21 mouse cellular contexts compared by ENCODE assay signal in genomic region chr11:120267274-120267673, GRCm38 (mm10). TPM values are rescaled to one million over a fixed set of nuclear protein-coding genes. Genes with fewer than 3 reads are reported as not detected.
A peak's percentile ranks its signal among the peaks of the same experiment; 100 is the strongest.
DNase-seq lines count a peak whose midpoint lies in the region; ATAC-seq and TF ChIP-seq lines count a peak whose summit lies in the region.
"Had no signal": no experiment of that assay in that cellular context is flagged by ENCODE, and none has a peak within 500 bp of the region (broad histone marks: within the 10 kb centered on the region; RNA-seq: fewer than 3 reads in every experiment).

No protein-coding gene starts in this region.

- H3K4me3 ChIP-seq in forebrain, embryonic 12.5 days (replicated peaks): no peak overlapping the region
- no peak overlapping the region for H3K4me3 ChIP-seq in forebrain, embryonic 14.5 days (ENCODE audit: low read depth, low read length)
- H3K4me3 ChIP-seq in hindbrain, embryonic 15.5 days: no peak overlapping the region
- H3K4me3 ChIP-seq in hindbrain, postnatal 0 days (ENCODE audit: low read length): no peak overlapping the region
- H3K4me3 ChIP-seq in midbrain, embryonic 10.5 days: no peak overlapping the region
- H3K4me3 ChIP-seq in midbrain, embryonic 11.5 days (ENCODE audit: low read depth, low read length): no peak overlapping the region
- H3K4me3 ChIP-seq in midbrain, embryonic 16.5 days (ENCODE audit: low read depth, low read length): no peak overlapping the region
- H3K4me3 ChIP-seq: left cerebral cortex, adult 2 months; liver, embryonic 12.5 days had no signal

- peak overlapping the region; percentile 11; the same call in 1 of the 2 replicates for H3K27ac ChIP-seq in forebrain, embryonic 12.5 days
- no peak overlapping the region for H3K27ac ChIP-seq in forebrain, embryonic 14.5 days (ENCODE audit: low read depth, low read length)
- peak overlapping the region; percentile 3; the same call in 1 of the 2 replicates for H3K27ac ChIP-seq in hindbrain, embryonic 15.5 days (replicated peaks)
- H3K27ac ChIP-seq in hindbrain, postnatal 0 days: no peak overlapping the region
- peak overlapping the region; percentile 60 for H3K27ac ChIP-seq in midbrain, embryonic 10.5 days (replicated peaks)
- H3K27ac ChIP-seq in midbrain, embryonic 11.5 days (ENCODE audit: low read depth, low read length): no peak overlapping the region
- peak overlapping the region; percentile 17; the same call in 1 of the 2 replicates for H3K27ac ChIP-seq in midbrain, embryonic 16.5 days (ENCODE audit: low read length)
- H3K27ac ChIP-seq: left cerebral cortex, adult 2 months; liver, embryonic 12.5 days had no signal

- DNase-seq in forebrain, embryonic 14.5 days (ENCODE audit: low spot score): no peak
- no peak for DNase-seq in hindbrain, postnatal 0 days (ENCODE audit: low spot score)
- no peak for DNase-seq in midbrain, embryonic 10.5 days (ENCODE audit: low spot score)
- no peak for DNase-seq in midbrain, embryonic 11.5 days (ENCODE audit: low spot score, missing footprints)
- no peak for DNase-seq in cerebellum, adult 9-10 months
- DNase-seq: adrenal gland, postnatal 10 days; cerebellum, adult 9-11 months; gastrocnemius, postnatal 36 days; kidney, adult 2 months; kidney, postnatal 14 days; layer of hippocampus, adult 9-11 months; left cerebral cortex, postnatal 4 days; right cerebral cortex, postnatal 25 days; thymus, postnatal 4 days had no signal

- H3K9me3 ChIP-seq in forebrain, embryonic 12.5 days: no peaks in the 10 kb centered on the region
- no peaks in the 10 kb centered on the region for H3K9me3 ChIP-seq in forebrain, embryonic 14.5 days (replicated peaks; ENCODE audit: control insufficient read depth, low read length)
- no peaks in the 10 kb centered on the region for H3K9me3 ChIP-seq in hindbrain, embryonic 15.5 days
- no peaks in the 10 kb centered on the region for H3K9me3 ChIP-seq in hindbrain, postnatal 0 days (ENCODE audit: low read length)
- H3K9me3 ChIP-seq in midbrain, embryonic 10.5 days (replicated peaks): no peaks in the 10 kb centered on the region
- no peaks in the 10 kb centered on the region for H3K9me3 ChIP-seq in midbrain, embryonic 11.5 days (ENCODE audit: control insufficient read depth, low read length)
- H3K9me3 ChIP-seq in midbrain, embryonic 16.5 days (replicated peaks; ENCODE audit: control insufficient read depth, low read length, poor library complexity, severe bottlenecking): no peaks in the 10 kb centered on the region
- H3K9me3 ChIP-seq: G1E; liver, embryonic 12.5 days had no signal

- H3K4me2 ChIP-seq in forebrain, embryonic 12.5 days: no peak overlapping the region
- H3K4me2 ChIP-seq in forebrain, embryonic 14.5 days (ENCODE audit: low read length): no peak overlapping the region
- no peak overlapping the region for H3K4me2 ChIP-seq in hindbrain, embryonic 15.5 days
- H3K4me2 ChIP-seq in hindbrain, postnatal 0 days (ENCODE audit: low read depth, low read length): no peak overlapping the region
- no peak overlapping the region for H3K4me2 ChIP-seq in midbrain, embryonic 11.5 days
- no peak overlapping the region for H3K4me2 ChIP-seq in midbrain, embryonic 16.5 days (ENCODE audit: low read length)
- H3K4me2 ChIP-seq: liver, embryonic 12.5 days had no signal

- no peak overlapping the region for H3K9ac ChIP-seq in forebrain, embryonic 12.5 days
- H3K9ac ChIP-seq in forebrain, embryonic 14.5 days (ENCODE audit: low read length): no peak overlapping the region
- H3K9ac ChIP-seq in hindbrain, embryonic 15.5 days: no peak overlapping the region
- no peak overlapping the region for H3K9ac ChIP-seq in hindbrain, postnatal 0 days (replicated peaks; ENCODE audit: low read length)
- H3K9ac ChIP-seq in midbrain, embryonic 11.5 days (ENCODE audit: low read length): no peak overlapping the region
- H3K9ac ChIP-seq in midbrain, embryonic 16.5 days (ENCODE audit: low read depth, low read length): no peak overlapping the region
- H3K9ac ChIP-seq: liver, embryonic 12.5 days had no signal

- H3K27me3 ChIP-seq in forebrain, embryonic 12.5 days: peaks cover 5% of the 10 kb centered on the region; the same call in 1 of the 2 replicates
- 0 out of 2 replicates have a peak, but pooled peaks cover 6% of the 10 kb centered on the region for H3K27me3 ChIP-seq in forebrain, embryonic 14.5 days (replicated peaks; ENCODE audit: control insufficient read depth, insufficient read depth, low read length)
- no peaks in the 10 kb centered on the region for H3K27me3 ChIP-seq in hindbrain, embryonic 15.5 days
- no peaks in the 10 kb centered on the region; the same call in 1 of the 2 replicates for H3K27me3 ChIP-seq in hindbrain, postnatal 0 days (ENCODE audit: insufficient read depth, low read length)
- no peaks in the 10 kb centered on the region for H3K27me3 ChIP-seq in midbrain, embryonic 10.5 days (ENCODE audit: low read depth, poor library complexity, severe bottlenecking)
- no peaks in the 10 kb centered on the region for H3K27me3 ChIP-seq in midbrain, embryonic 11.5 days (ENCODE audit: control insufficient read depth, insufficient read depth, low read length)
- no peaks in the 10 kb centered on the region for H3K27me3 ChIP-seq in midbrain, embryonic 16.5 days (ENCODE audit: control insufficient read depth, insufficient read depth, low read depth, low read length)

- TF ChIP-seq CTCF in hindbrain, postnatal 0 days (IDR thresholded peaks at IDR 0.05; ENCODE audit: low read depth): no peak

- peaks cover 78% of the 10 kb centered on the region for H3K4me1 ChIP-seq in forebrain, embryonic 12.5 days
- H3K4me1 ChIP-seq in forebrain, embryonic 14.5 days (ENCODE audit: control insufficient read depth, insufficient read depth, low read length): peaks cover 40% of the 10 kb centered on the region
- peaks cover 58% of the 10 kb centered on the region for H3K4me1 ChIP-seq in hindbrain, embryonic 15.5 days (replicated peaks)
- peaks cover 22% of the 10 kb centered on the region for H3K4me1 ChIP-seq in hindbrain, postnatal 0 days (ENCODE audit: insufficient read depth, low read length)
- peaks cover 62% of the 10 kb centered on the region for H3K4me1 ChIP-seq in midbrain, embryonic 10.5 days
- H3K4me1 ChIP-seq in midbrain, embryonic 11.5 days (ENCODE audit: control insufficient read depth, insufficient read depth, low read length): peaks cover 22% of the 10 kb centered on the region
- H3K4me1 ChIP-seq in midbrain, embryonic 16.5 days (ENCODE audit: control insufficient read depth, insufficient read depth, low read length): peaks cover 28% of the 10 kb centered on the region

- 86% methylated on average over 2 of the region's 2 CpGs for WGBS in forebrain, embryonic 12.5 days
- WGBS in forebrain, embryonic 14.5 days: 89% methylated on average over 2 of the region's 2 CpGs
- 91% methylated on average over 2 of the region's 2 CpGs for WGBS in hindbrain, embryonic 15.5 days
- 84% methylated on average over 2 of the region's 2 CpGs for WGBS in hindbrain, postnatal 0 days
- WGBS in midbrain, embryonic 10.5 days: 92% methylated on average over 2 of the region's 2 CpGs
- 87% methylated on average over 2 of the region's 2 CpGs for WGBS in midbrain, embryonic 11.5 days
- WGBS in midbrain, embryonic 16.5 days: 78% methylated on average over 2 of the region's 2 CpGs

- H3K36me3 ChIP-seq in forebrain, embryonic 12.5 days (replicated peaks): peaks cover 45% of the 10 kb centered on the region
- H3K36me3 ChIP-seq in forebrain, embryonic 14.5 days (ENCODE audit: control insufficient read depth, insufficient read depth, low read length): peaks cover 20% of the 10 kb centered on the region
- H3K36me3 ChIP-seq in hindbrain, embryonic 15.5 days: peaks cover 10% of the 10 kb centered on the region
- peaks cover 12% of the 10 kb centered on the region for H3K36me3 ChIP-seq in hindbrain, postnatal 0 days (ENCODE audit: insufficient read depth, low read length)
- H3K36me3 ChIP-seq in midbrain, embryonic 10.5 days: peaks cover 98% of the 10 kb centered on the region
- peaks cover 7% of the 10 kb centered on the region for H3K36me3 ChIP-seq in midbrain, embryonic 11.5 days (ENCODE audit: control insufficient read depth, insufficient read depth, low read length)
- H3K36me3 ChIP-seq in midbrain, embryonic 16.5 days (ENCODE audit: control insufficient read depth, insufficient read depth, low read length): peaks cover 11% of the 10 kb centered on the region
- H3K36me3 ChIP-seq: G1E had no signal

- ATAC-seq in forebrain, embryonic 12.5 days (ENCODE audit: low FRiP score): no peak
- ATAC-seq in forebrain, embryonic 14.5 days: no peak
- ATAC-seq in hindbrain, embryonic 15.5 days (ENCODE audit: low FRiP score, low read depth): no peak
- no peak for ATAC-seq in hindbrain, postnatal 0 days
- no peak for ATAC-seq in midbrain, embryonic 11.5 days (ENCODE audit: low FRiP score)
- no peak for ATAC-seq in midbrain, embryonic 16.5 days
- ATAC-seq: activated CD4-positive, CD25-positive, alpha-beta regulatory T cell, adult 4 months; liver, embryonic 12.5 days had no signal

RNA-seq across cellular contexts. Expression of gene Bahcc1, which starts 34.5 kb away (rescaled TPM):
- polyA plus RNA-seq in forebrain, embryonic 12.5 days (2016; fragmentation: Nextera tagmentation; extraction: Ambion mirVana): 23.5 and 24.0 TPM in 2 replicates
- polyA plus RNA-seq in forebrain, embryonic 14.5 days (2014; fragmentation: Nextera tagmentation; extraction: Ambion mirVana): 12.6 and 14.5 TPM in 2 replicates
- polyA plus RNA-seq in hindbrain, embryonic 15.5 days (2015; fragmentation: Nextera tagmentation; extraction: Ambion mirVana): 11.5 and 12.5 TPM in 2 replicates
- 31.1 and 43.1 TPM in 2 replicates for total RNA-seq in hindbrain, postnatal 0 days (2014; rRNA removed)
- polyA plus RNA-seq in hindbrain, postnatal 0 days (2015; fragmentation: Nextera tagmentation; extraction: Ambion mirVana): 8.8 and 9.1 TPM in 2 replicates
- polyA plus RNA-seq in midbrain, embryonic 10.5 days (2016; fragmentation: Nextera tagmentation; extraction: Ambion mirVana): 14.3 and 16.6 TPM in 2 replicates
- polyA plus RNA-seq in midbrain, embryonic 11.5 days (2014; fragmentation: Nextera tagmentation; extraction: Ambion mirVana): 17.6 and 20.6 TPM in 2 replicates
- 9.7 and 13.7 TPM in 2 replicates for polyA plus RNA-seq in midbrain, embryonic 16.5 days (2015; fragmentation: Nextera tagmentation; extraction: Ambion mirVana)
- polyA plus RNA-seq: activated CD4-positive, CD25-positive, alpha-beta regulatory T cell, adult 4 months had no signal

Comparison
In these comparisons a context has a peak if more than half of its experiments do, and no peak if none do; other contexts are left out.
1. H3K27ac ChIP-seq: peak in forebrain, embryonic 12.5 days (single experiment), hindbrain, embryonic 15.5 days (single experiment), midbrain, embryonic 10.5 days (single experiment) and midbrain, embryonic 16.5 days (single experiment); none in forebrain, embryonic 14.5 days (single experiment), hindbrain, postnatal 0 days (single experiment) and midbrain, embryonic 11.5 days (single experiment).